Mouse (Mus musculus) neutrophil, adult 65 days (primary cell): Measurements from ENCODE around the gene Tbrg1. TPM values are rescaled to one million over a fixed set of nuclear protein-coding genes. Genes with fewer than 3 reads are reported as not detected.

Experiments
- total RNA-seq: library from RNA; stranded (reverse); gene quantifications from 2 replicates; pipeline ENCODE4 v1.2.4, GENCODE M21; 2023

The Tbrg1 gene
- 50.3 and 54.0 TPM in 2 replicates for total RNA-seq

DNA sequence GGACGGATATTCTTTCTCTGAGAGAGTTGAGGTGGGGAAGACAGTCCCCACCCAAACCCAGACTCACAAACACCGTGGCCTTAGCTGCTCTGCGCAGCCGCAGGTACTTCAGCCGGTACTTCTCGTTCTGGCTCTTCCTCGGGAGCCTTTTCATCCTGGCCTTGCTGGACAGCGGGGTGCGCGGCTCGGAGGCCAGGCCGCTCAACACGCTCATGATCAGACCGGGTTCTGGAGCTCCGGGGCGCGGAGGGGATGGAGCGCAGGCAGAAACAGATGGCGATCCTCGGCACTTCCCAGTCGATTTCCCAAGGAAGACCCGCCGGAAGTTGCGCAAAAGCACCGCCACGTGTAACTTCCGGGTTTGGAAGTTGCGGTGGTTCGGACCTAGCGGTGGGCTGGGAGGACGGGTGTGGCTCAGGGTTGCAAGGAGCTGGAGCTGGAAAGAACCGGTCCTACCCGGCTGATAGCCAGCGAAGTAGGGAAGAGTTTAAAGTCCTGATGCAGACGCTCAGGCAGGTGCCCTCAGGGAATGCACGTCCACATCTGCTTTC is at the start of gene Tbrg1:
TSS of gene Tbrg1 (minus strand) at position 382 of the 551 bp plus-strand sequence.

DNA sequence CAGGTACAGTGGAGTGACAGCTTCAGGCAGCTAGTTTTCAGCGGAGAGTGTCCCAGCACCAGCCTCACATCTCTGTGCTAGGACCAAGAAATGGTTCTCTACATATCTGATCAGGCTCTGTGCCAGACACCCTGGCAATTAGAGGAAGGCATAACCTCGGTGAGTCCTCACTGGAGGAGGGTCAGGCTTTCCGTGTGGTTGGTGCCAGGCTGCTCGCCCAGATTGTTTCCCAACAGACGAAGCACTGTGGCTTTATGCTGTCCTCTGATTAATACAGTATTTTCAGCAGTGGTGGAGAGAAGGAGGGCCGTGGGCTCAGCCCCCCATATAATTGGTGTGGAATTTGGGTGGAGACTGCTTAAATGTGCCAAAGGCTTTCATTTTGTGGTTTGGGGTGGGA is 12.0 kb upstream of the Tbrg1 start, which contains the start of gene Panx3:
TSS of gene Panx3 (minus strand) at position 121 of the 400 bp plus-strand sequence.

DNA sequence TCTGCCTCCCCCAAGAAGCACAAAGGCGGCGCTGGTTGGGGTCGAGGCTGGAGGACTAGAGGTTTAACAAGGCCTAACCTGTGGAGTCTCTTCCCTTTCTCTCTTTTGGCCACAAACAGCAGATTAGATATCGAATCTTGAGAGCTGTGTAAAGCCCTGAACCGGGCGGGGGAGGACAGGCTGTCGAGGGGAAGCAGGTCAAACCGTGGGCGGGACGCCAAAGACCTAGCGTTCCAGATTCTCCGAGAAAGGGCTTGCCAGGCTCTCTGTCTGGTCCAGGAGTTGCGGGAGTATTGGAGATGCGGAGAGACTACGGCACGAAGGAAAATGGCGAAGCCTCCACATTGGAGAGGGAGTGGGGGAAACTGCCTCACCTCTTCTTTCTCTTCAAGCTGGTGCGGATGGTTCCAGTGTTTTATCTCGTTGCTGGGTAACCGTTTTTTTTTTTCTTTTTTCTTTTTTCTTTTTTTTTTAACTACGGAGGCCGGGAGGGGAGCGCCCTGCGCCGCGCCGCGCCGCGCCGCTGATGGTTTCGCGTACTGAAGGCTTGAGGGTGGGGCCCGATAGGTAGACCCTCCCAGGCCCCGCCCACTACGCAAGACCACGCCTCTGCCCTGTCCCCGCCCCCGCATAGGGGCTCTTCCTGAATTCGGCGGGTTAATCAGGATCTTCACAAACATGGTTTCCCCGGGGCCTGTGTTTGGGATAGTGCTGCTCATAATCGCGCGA is 43.8 kb downstream of the Tbrg1 start, which contains the start of gene Spa17:
TSS of gene Spa17 (minus strand) at position 541 of the 729 bp plus-strand sequence.

Other genes starting within 250 kb of the Tbrg1 start
- gene Robo3, start 224.1 kb downstream of the Tbrg1 start, total RNA-seq, result 0.32 TPM in 1 of 2 replicates, not detected in the other
- gene Msantd2, start 168.0 kb downstream of the Tbrg1 start, total RNA-seq, result 6.8 and 10.4 TPM in 2 replicates
- gene Esam, start 129.2 kb downstream of the Tbrg1 start, total RNA-seq, result not detected in 2 replicates
- gene Vsig2, start 118.1 kb downstream of the Tbrg1 start, total RNA-seq, result not detected in 2 replicates
- gene Nrgn, start 104.4 kb downstream of the Tbrg1 start, total RNA-seq, result 1.4 and 1.9 TPM in 2 replicates
- 2.5 and 2.6 TPM in 2 replicates for gene Siae, start 101.6 kb downstream of the Tbrg1 start, total RNA-seq
- gene Spa17, start 43.6 kb downstream of the Tbrg1 start, total RNA-seq, result 0.73 TPM in 1 of 2 replicates, not detected in the other
- gene Panx3, start 11.9 kb upstream of the Tbrg1 start, total RNA-seq, result not detected in 2 replicates
- gene Olfr160, start 58.9 kb upstream of the Tbrg1 start, total RNA-seq, result not detected in 2 replicates
- not detected in 2 replicates for gene Olfr874, start 87.8 kb upstream of the Tbrg1 start, total RNA-seq
- not detected in 2 replicates for gene Olfr875, start 114.5 kb upstream of the Tbrg1 start, total RNA-seq
- not detected in 2 replicates for gene Olfr876, start 145.7 kb upstream of the Tbrg1 start, total RNA-seq
- not detected in 2 replicates for gene Olfr877, start 197.0 kb upstream of the Tbrg1 start, total RNA-seq
- not detected in 2 replicates for gene Olfr145, start 239.4 kb upstream of the Tbrg1 start, total RNA-seq